Comparison of ENCODE assay signal across 11 mouse cellular contexts in genomic region chr17:33965082-33965845, GRCm38 (mm10).
"Had no signal": no experiment of that assay in that cellular context is flagged by ENCODE, and none has a peak within 500 bp of the region (broad histone marks: within the 10 kb centered on the region; RNA-seq: fewer than 3 reads in every experiment).

No protein-coding gene starts in this region.

- DNase-seq: left cerebral cortex, postnatal 4 days; liver; liver, embryonic 13.5 days; liver, postnatal 0 days; lung, adult 18-20 months; lung, adult 2 months; lung, embryonic 14.5 days; lung, postnatal 10 days; lung, postnatal 14 days; lung, postnatal 36 days; midbrain, embryonic 14.5 days had no signal
